Comparison of ENCODE assay signal across 21 mouse cellular contexts in genomic region chr14:23839613-23840012, GRCm38 (mm10).
DNase-seq lines count a peak whose midpoint lies in the region; ATAC-seq and TF ChIP-seq lines count a peak whose summit lies in the region.
"Had no signal": no experiment of that assay in that cellular context is flagged by ENCODE, and none has a peak within 500 bp of the region (broad histone marks: within the 10 kb centered on the region; RNA-seq: fewer than 3 reads in every experiment).

No protein-coding gene starts in this region.

- H3K9ac ChIP-seq in midbrain, embryonic 14.5 days (replicated peaks; ENCODE audit: low read length) = no peak overlapping the region
- H3K9ac ChIP-seq: forebrain, embryonic 13.5 days; hindbrain, embryonic 12.5 days; hindbrain, embryonic 15.5 days had no signal

- ATAC-seq in midbrain, embryonic 14.5 days (ENCODE audit: low FRiP score, low TSS enrichment) = no peak
- ATAC-seq: forebrain, embryonic 13.5 days; forebrain, embryonic 16.5 days; Patski had no signal

- TF ChIP-seq CTCF in gastrocnemius, adult 2 months (IDR thresholded peaks at IDR 0.05) = no peak
- no peak for TF ChIP-seq CTCF in olfactory bulb, adult 2 months (IDR thresholded peaks at IDR 0.05; ENCODE audit: insufficient read depth, low read depth, low read length)

- H3K9me3 ChIP-seq in midbrain, embryonic 14.5 days (ENCODE audit: control insufficient read depth, low read length) = no peaks in the 10 kb centered on the region
- H3K9me3 ChIP-seq: forebrain, embryonic 10.5 days; forebrain, embryonic 13.5 days; G1E; hindbrain, embryonic 12.5 days; hindbrain, embryonic 15.5 days had no signal

- peaks cover 29% of the 10 kb centered on the region for H3K4me1 ChIP-seq in olfactory bulb, adult 2 months (ENCODE audit: control insufficient read depth, insufficient read depth, low read length)
- peaks cover 3% of the 10 kb centered on the region; the same call in 1 of the 2 replicates for H3K4me1 ChIP-seq in midbrain, embryonic 14.5 days (ENCODE audit: control insufficient read depth, insufficient read depth, low read length)

- no peaks in the 10 kb centered on the region for H3K27me3 ChIP-seq in midbrain, embryonic 14.5 days (ENCODE audit: control insufficient read depth, insufficient read depth, low read length)
- H3K27me3 ChIP-seq: forebrain, embryonic 13.5 days; hindbrain, embryonic 12.5 days; hindbrain, embryonic 15.5 days; Patski had no signal

- H3K27ac ChIP-seq in gastrocnemius, adult 2 months = peak overlapping the region; percentile 75
- peak overlapping the region; percentile 18; the same call in 1 of the 2 replicates for H3K27ac ChIP-seq in olfactory bulb, adult 2 months (ENCODE audit: insufficient read depth, low read depth, low read length)
- no peak overlapping the region for H3K27ac ChIP-seq in midbrain, embryonic 14.5 days (replicated peaks; ENCODE audit: low read depth, low read length)
- H3K27ac ChIP-seq: forebrain, embryonic 10.5 days; forebrain, embryonic 13.5 days; hindbrain, embryonic 12.5 days; hindbrain, embryonic 15.5 days had no signal

- no peak overlapping the region for H3K4me2 ChIP-seq in midbrain, embryonic 14.5 days (ENCODE audit: low read length)
- H3K4me2 ChIP-seq: forebrain, embryonic 13.5 days; heart, embryonic 11.5 days; hindbrain, embryonic 12.5 days; hindbrain, embryonic 15.5 days had no signal

- intact Hi-C loops in gastrocnemius, adult 2 months (cut with DNase I) = no loop called here
- intact Hi-C loops in gastrocnemius, postnatal 14 days (cut with DNase I; ENCODE audit: low total_unique reads) = no loop called here

- no peak for TF ChIP-seq POLR2A in olfactory bulb, adult 2 months (IDR thresholded peaks at IDR 0.05; ENCODE audit: insufficient read depth, low read depth, low read length)

- no peak overlapping the region for H3K4me3 ChIP-seq in gastrocnemius, adult 2 months
- H3K4me3 ChIP-seq in olfactory bulb, adult 2 months (ENCODE audit: insufficient read depth, low read depth, low read length) = no peak overlapping the region
- H3K4me3 ChIP-seq in midbrain, embryonic 14.5 days (replicated peaks; ENCODE audit: low read depth, low read length) = no peak overlapping the region
- H3K4me3 ChIP-seq: forebrain, embryonic 10.5 days; forebrain, embryonic 13.5 days; hindbrain, embryonic 12.5 days; hindbrain, embryonic 15.5 days had no signal

- DNase-seq in gastrocnemius, adult 2 months = peak; percentile 73
- no peak for DNase-seq in gastrocnemius, postnatal 14 days
- DNase-seq in layer of hippocampus, adult 9-11 months = peak; percentile 51
- DNase-seq in layer of hippocampus, adult 11-12 months (ENCODE audit: low spot score) = no peak
- no peak for DNase-seq in midbrain, embryonic 14.5 days
- DNase-seq: adrenal gland, postnatal 10 days; adrenal gland, postnatal 36 days; B cell, adult 2 months; cerebellum, adult 18-20 months; cerebellum, adult 9-10 months; cerebellum, postnatal 14 days; heart, adult 11 months had no signal

- 86% methylated on average over 5 of the region's 5 CpGs for WGBS in olfactory bulb, adult 2 months
- WGBS in midbrain, embryonic 14.5 days = 87% methylated on average over 5 of the region's 5 CpGs

- H3K36me3 ChIP-seq in midbrain, embryonic 14.5 days (ENCODE audit: control insufficient read depth, insufficient read depth, low read length) = no peaks in the 10 kb centered on the region
- H3K36me3 ChIP-seq: forebrain, embryonic 10.5 days; G1E; hindbrain, embryonic 12.5 days; hindbrain, embryonic 15.5 days had no signal

Comparison
In these comparisons a context has a peak if more than half of its experiments do, and no peak if none do; other contexts are left out.
1. DNase-seq: peak in gastrocnemius, adult 2 months (single experiment) and layer of hippocampus, adult 9-11 months (single experiment); none in gastrocnemius, postnatal 14 days (single experiment), layer of hippocampus, adult 11-12 months (single experiment) and midbrain, embryonic 14.5 days (single experiment).